Mouse (Mus musculus): ENCODE data around the gene Abcf1. TPM values are rescaled to one million over a fixed set of nuclear protein-coding genes. Genes with fewer than 3 reads are reported as not detected.

Abcf1 gene
- polyA plus RNA-seq, 1 experiment from 2014 or later, result 122 TPM

- H3K4me2 ChIP-seq (ENCODE audit: low read depth, low read length, severe bottlenecking), result no peak overlapping the region
- no peaks in the 10 kb centered on the region for H3K9me3 ChIP-seq (ENCODE audit: control insufficient read depth, low read length)
- DNase-seq (ENCODE audit: low spot score) (peak; percentile 54), ATAC-seq (replicated peaks; ENCODE audit: low FRiP score) (no peak)
- peaks cover 28% of the 10 kb centered on the region; the same call in 1 of the 2 replicates for H3K36me3 ChIP-seq (ENCODE audit: control insufficient read depth, insufficient read depth, low read length)
- H3K4me3 ChIP-seq (ENCODE audit: low read depth, low read length), result no peak overlapping the region
- no peak overlapping the region for H3K9ac ChIP-seq (ENCODE audit: low read length)
- H3K27ac ChIP-seq (ENCODE audit: low read depth, low read length), result no peak overlapping the region
- WGBS, result 95% methylated on average over 12 of the region's 12 CpGs
- no peaks in the 10 kb centered on the region for H3K4me1 ChIP-seq (replicated peaks; ENCODE audit: control insufficient read depth, insufficient read depth, low read length)
- H3K27me3 ChIP-seq (ENCODE audit: control insufficient read depth, insufficient read depth, low read length), result no peaks in the 10 kb centered on the region
Observed at GRCm38 (mm10) chr17:35930627-35931026, 38.9 kb downstream of the Abcf1 start.

DNA sequence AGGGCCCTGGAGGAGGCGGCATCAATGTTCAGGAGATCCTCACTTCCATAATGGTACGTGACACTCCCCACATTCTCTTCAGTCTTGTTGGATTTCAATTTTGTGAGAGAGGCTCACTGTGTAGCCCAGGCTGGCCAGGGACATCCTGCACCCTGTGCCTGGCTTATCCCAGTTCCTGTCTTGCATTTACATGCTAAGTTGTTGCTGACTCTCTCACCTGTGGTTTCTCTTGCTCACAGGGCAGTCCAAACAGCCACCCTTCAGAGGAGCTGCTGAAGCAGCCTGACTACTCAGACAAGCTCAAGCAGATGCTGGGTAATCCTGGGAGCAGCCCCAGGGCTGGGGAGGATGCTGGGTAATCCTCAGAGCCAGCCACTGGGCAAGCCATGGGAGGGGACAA is 40.0 kb downstream of the Abcf1 start:
- Histone ChIP-seq H3K27ac (ENCODE audit: low read depth, low read length) (no peak overlapping the region), H3K36me3 (ENCODE audit: control insufficient read depth, insufficient read depth, low read length) (peaks cover 31% of the 10 kb centered on the region; the same call in 1 of the 2 replicates), H3K4me2 (ENCODE audit: low read depth, low read length, severe bottlenecking) (no peak overlapping the region), H3K4me1 (replicated peaks; ENCODE audit: control insufficient read depth, insufficient read depth, low read length) (no peaks in the 10 kb centered on the region), H3K9me3 (ENCODE audit: control insufficient read depth, low read length) (no peaks in the 10 kb centered on the region), H3K27me3 (ENCODE audit: control insufficient read depth, insufficient read depth, low read length) (no peaks in the 10 kb centered on the region), H3K9ac (ENCODE audit: low read length) (no peak overlapping the region), H3K4me3 (ENCODE audit: low read depth, low read length) (no peak overlapping the region)
- ATAC-seq (replicated peaks; ENCODE audit: low FRiP score) (no peak), DNase-seq (ENCODE audit: low spot score) (no peak)
- 92% methylated on average over 2 of the region's 2 CpGs for WGBS

DNA sequence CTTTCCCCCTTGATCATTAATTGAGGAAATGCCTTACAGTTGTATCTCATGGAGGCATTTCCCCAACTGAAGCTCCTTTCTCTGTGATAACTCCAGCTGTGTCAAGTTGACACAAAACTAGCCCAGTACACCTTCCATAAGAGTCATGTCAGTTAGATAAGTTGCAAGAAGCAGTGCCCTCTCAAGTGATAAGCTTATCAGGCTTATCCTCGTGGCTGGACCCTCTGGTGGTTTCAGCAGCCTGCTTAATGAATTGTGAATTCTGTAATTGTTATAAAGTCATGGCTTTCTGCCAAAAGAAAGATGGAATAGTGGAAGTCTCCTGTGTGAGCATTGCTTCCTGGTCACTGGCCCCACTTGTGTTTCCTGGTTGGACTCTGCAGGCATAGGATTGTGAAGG is 42.1 kb downstream of the Abcf1 start:
- H3K4me1 ChIP-seq (replicated peaks; ENCODE audit: control insufficient read depth, insufficient read depth, low read length), result no peaks in the 10 kb centered on the region
- H3K27me3 ChIP-seq (ENCODE audit: control insufficient read depth, insufficient read depth, low read length), result no peaks in the 10 kb centered on the region
- DNase-seq (ENCODE audit: low spot score) (peak; percentile 17), ATAC-seq (replicated peaks; ENCODE audit: low FRiP score) (no peak)
- H3K36me3 ChIP-seq (ENCODE audit: control insufficient read depth, insufficient read depth, low read length), result peaks cover 39% of the 10 kb centered on the region; the same call in 1 of the 2 replicates
- no peak overlapping the region for H3K27ac ChIP-seq (ENCODE audit: low read depth, low read length)
- WGBS, result 81% methylated on average over 1 of the region's 1 CpGs
- no peak overlapping the region for H3K4me2 ChIP-seq (ENCODE audit: low read depth, low read length, severe bottlenecking)
- no peak overlapping the region for H3K4me3 ChIP-seq (ENCODE audit: low read depth, low read length)
- H3K9me3 ChIP-seq (ENCODE audit: control insufficient read depth, low read length), result no peaks in the 10 kb centered on the region
- H3K9ac ChIP-seq (ENCODE audit: low read length), result no peak overlapping the region

DNA sequence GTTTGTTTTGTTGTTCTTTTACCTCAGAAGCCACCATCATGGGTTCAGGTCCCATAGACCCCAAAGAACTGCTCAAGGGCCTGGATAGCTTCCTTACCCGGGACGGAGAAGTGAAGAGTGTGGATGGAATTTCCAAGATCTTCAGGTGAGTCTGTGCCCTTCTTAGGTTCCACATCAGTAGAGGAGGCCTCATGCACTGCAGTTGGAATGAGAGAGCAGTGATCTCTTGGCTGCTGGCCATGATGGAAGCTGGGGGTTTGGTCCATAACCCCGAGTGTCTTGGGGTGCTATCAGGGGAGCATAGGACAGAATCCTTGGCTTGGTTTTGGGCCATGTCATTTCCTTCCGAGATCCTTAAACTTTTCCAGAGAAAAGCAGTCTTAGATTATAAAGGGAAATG is 46.3 kb downstream of the Abcf1 start:
- Histone ChIP-seq H3K4me2 (ENCODE audit: low read depth, low read length, severe bottlenecking) (no peak overlapping the region), H3K27me3 (ENCODE audit: control insufficient read depth, insufficient read depth, low read length) (no peaks in the 10 kb centered on the region), H3K36me3 (ENCODE audit: control insufficient read depth, insufficient read depth, low read length) (peaks cover 22% of the 10 kb centered on the region; the same call in 1 of the 2 replicates), H3K4me1 (replicated peaks; ENCODE audit: control insufficient read depth, insufficient read depth, low read length) (peaks cover 9% of the 10 kb centered on the region), H3K9me3 (ENCODE audit: control insufficient read depth, low read length) (no peaks in the 10 kb centered on the region), H3K4me3 (ENCODE audit: low read depth, low read length) (no peak overlapping the region), H3K27ac (ENCODE audit: low read depth, low read length) (no peak overlapping the region), H3K9ac (ENCODE audit: low read length) (no peak overlapping the region)
- 93% methylated on average over 4 of the region's 4 CpGs for WGBS
- DNase-seq (ENCODE audit: low spot score), result no peak
- ATAC-seq (replicated peaks; ENCODE audit: low FRiP score), result no peak

DNA sequence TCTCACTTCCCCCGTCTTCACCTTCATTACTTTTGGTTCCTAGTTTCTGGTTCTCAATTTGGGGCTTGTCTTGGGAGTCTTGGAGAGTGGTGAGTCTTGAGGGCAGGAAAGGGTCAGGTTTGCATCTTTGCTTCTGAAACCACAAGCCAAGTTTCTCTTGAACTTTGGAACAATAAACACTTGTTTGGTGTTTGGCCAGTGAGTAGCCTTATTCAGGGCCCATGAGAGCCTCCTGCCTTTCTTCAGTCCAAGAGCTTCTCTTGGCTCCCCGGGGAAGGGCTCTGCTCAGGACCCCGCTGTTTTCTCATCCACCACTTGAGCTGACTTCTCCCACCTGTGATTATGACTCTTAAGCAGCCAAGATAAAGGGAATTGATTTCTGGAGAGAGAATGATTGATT is 47.0 kb downstream of the Abcf1 start:
- Histone ChIP-seq H3K4me1 (replicated peaks; ENCODE audit: control insufficient read depth, insufficient read depth, low read length) (peaks cover 9% of the 10 kb centered on the region), H3K27ac (ENCODE audit: low read depth, low read length) (no peak overlapping the region), H3K4me3 (ENCODE audit: low read depth, low read length) (no peak overlapping the region), H3K27me3 (ENCODE audit: control insufficient read depth, insufficient read depth, low read length) (no peaks in the 10 kb centered on the region), H3K36me3 (ENCODE audit: control insufficient read depth, insufficient read depth, low read length) (peaks cover 16% of the 10 kb centered on the region; the same call in 1 of the 2 replicates), H3K9me3 (ENCODE audit: control insufficient read depth, low read length) (no peaks in the 10 kb centered on the region), H3K9ac (ENCODE audit: low read length) (no peak overlapping the region), H3K4me2 (ENCODE audit: low read depth, low read length, severe bottlenecking) (no peak overlapping the region)
- no peak for DNase-seq (ENCODE audit: low spot score)
- 92% methylated on average over 3 of the region's 3 CpGs for WGBS
- ATAC-seq (replicated peaks; ENCODE audit: low FRiP score), result no peak

- no peak for ATAC-seq (replicated peaks; ENCODE audit: low FRiP score)
- peaks cover 16% of the 10 kb centered on the region; the same call in 1 of the 2 replicates for H3K36me3 ChIP-seq (ENCODE audit: control insufficient read depth, insufficient read depth, low read length)
- no peak overlapping the region for H3K9ac ChIP-seq (ENCODE audit: low read length)
- no peak for DNase-seq (ENCODE audit: low spot score)
- H3K4me3 ChIP-seq (ENCODE audit: low read depth, low read length), result no peak overlapping the region
- 91% methylated on average over 4 of the region's 4 CpGs for WGBS
- H3K27me3 ChIP-seq (ENCODE audit: control insufficient read depth, insufficient read depth, low read length), result no peaks in the 10 kb centered on the region
- H3K9me3 ChIP-seq (ENCODE audit: control insufficient read depth, low read length), result no peaks in the 10 kb centered on the region
- H3K27ac ChIP-seq (ENCODE audit: low read depth, low read length), result no peak overlapping the region
- H3K4me1 ChIP-seq (replicated peaks; ENCODE audit: control insufficient read depth, insufficient read depth, low read length), result peaks cover 9% of the 10 kb centered on the region
- H3K4me2 ChIP-seq (ENCODE audit: low read depth, low read length, severe bottlenecking), result no peak overlapping the region
Observed at GRCm38 (mm10) chr17:35921710-35922109, 47.9 kb downstream of the Abcf1 start.

DNA sequence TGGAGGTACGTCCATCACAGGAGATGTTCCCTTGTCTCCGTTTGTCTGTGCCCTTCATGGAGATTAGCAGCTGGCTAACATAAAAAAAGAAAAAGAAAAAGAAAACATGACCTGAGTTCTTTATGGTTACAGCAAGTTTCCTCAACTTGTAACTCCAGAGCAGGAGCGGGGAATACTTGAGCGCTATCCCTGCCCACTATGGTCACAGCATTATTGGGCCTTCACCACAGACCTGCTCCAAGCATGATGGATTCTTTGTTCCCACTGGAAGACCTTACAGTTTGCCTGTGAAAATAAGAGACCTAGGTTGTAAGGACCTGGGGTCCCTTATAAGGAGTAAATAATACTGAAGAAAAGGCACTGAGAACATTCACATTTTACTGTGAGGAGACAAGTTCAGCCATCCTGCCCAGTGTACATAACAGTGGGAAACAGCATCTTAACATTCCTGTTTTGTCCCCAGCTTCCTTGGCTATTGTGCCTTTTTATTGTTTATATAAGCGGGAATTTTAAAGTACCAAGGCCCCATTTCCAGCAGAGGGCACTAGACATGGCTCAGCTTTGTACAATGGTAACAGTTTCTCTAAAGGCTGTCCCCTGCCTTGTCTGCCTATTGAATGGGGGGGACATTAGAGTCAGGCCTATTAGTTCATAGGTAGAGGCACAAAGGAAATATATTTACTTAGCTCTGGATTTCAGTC is 48.5 kb downstream of the Abcf1 start:
- Histone ChIP-seq H3K36me3 (ENCODE audit: control insufficient read depth, insufficient read depth, low read length) (peaks cover 12% of the 10 kb centered on the region; the same call in 1 of the 2 replicates), H3K9ac (ENCODE audit: low read length) (peak overlapping the region; percentile 9; the same call in 1 of the 2 replicates), H3K4me1 (replicated peaks; ENCODE audit: control insufficient read depth, insufficient read depth, low read length) (peaks cover 9% of the 10 kb centered on the region), H3K27me3 (ENCODE audit: control insufficient read depth, insufficient read depth, low read length) (no peaks in the 10 kb centered on the region), H3K9me3 (ENCODE audit: control insufficient read depth, low read length) (no peaks in the 10 kb centered on the region), H3K27ac (ENCODE audit: low read depth, low read length) (peak overlapping the region; percentile 44), H3K4me3 (ENCODE audit: low read depth, low read length) (no peak overlapping the region), H3K4me2 (ENCODE audit: low read depth, low read length, severe bottlenecking) (no peak overlapping the region)
- WGBS, result 78% methylated on average over 5 of the region's 5 CpGs
- ATAC-seq (replicated peaks; ENCODE audit: low FRiP score), result no peak
- no peak for DNase-seq (ENCODE audit: low spot score)

- no peak for DNase-seq (ENCODE audit: low spot score)
- peak overlapping the region; percentile 95 for H3K27ac ChIP-seq (ENCODE audit: low read depth, low read length)
- peaks cover 10% of the 10 kb centered on the region; the same call in 1 of the 2 replicates for H3K36me3 ChIP-seq (ENCODE audit: control insufficient read depth, insufficient read depth, low read length)
- WGBS, result 90% methylated on average over 1 of the region's 1 CpGs
- no peak for ATAC-seq (replicated peaks; ENCODE audit: low FRiP score)
- H3K9ac ChIP-seq (ENCODE audit: low read length), result peak overlapping the region; percentile 97; the same call in 1 of the 2 replicates
- peaks cover 11% of the 10 kb centered on the region for H3K4me1 ChIP-seq (replicated peaks; ENCODE audit: control insufficient read depth, insufficient read depth, low read length)
- no peaks in the 10 kb centered on the region for H3K27me3 ChIP-seq (ENCODE audit: control insufficient read depth, insufficient read depth, low read length)
- H3K9me3 ChIP-seq (ENCODE audit: control insufficient read depth, low read length), result no peaks in the 10 kb centered on the region
- H3K4me3 ChIP-seq (ENCODE audit: low read depth, low read length), result no peak overlapping the region
- H3K4me2 ChIP-seq (ENCODE audit: low read depth, low read length, severe bottlenecking), result peak overlapping the region; percentile 54; the same call in 1 of the 2 replicates
Observed at GRCm38 (mm10) chr17:35920384-35920783, 49.2 kb downstream of the Abcf1 start.

DNA sequence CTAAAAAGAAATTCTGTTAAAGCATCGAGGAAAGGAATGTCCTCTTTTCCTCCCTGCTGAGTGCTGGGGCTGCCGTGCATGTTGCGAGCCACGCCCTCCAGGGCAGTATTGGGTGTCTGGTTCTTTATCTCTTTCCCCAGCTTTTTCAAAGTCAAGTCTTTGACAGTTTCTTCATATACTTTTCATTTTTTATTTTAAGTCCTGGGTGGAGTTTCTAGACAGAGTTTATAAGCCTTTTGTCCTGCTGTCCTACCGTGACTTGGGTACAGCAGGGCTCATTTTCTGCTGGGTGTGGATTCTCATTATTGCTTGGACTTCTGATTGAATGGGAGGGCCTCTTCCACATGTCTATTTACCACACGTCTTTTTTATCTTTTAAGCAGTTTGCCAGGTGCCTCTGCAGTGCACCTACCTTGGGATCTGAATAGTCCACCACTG is 49.7 kb downstream of the Abcf1 start:
- WGBS, result 58% methylated on average over 6 of the region's 6 CpGs
- Histone ChIP-seq H3K4me2 (ENCODE audit: low read depth, low read length, severe bottlenecking) (peak overlapping the region; percentile 54), H3K9me3 (ENCODE audit: control insufficient read depth, low read length) (no peaks in the 10 kb centered on the region), H3K27me3 (ENCODE audit: control insufficient read depth, insufficient read depth, low read length) (no peaks in the 10 kb centered on the region), H3K36me3 (ENCODE audit: control insufficient read depth, insufficient read depth, low read length) (peaks cover 8% of the 10 kb centered on the region; the same call in 1 of the 2 replicates), H3K4me3 (ENCODE audit: low read depth, low read length) (peak overlapping the region; percentile 70; the same call in 1 of the 2 replicates), H3K27ac (ENCODE audit: low read depth, low read length) (peak overlapping the region; percentile 95), H3K9ac (ENCODE audit: low read length) (peak overlapping the region; percentile 97), H3K4me1 (replicated peaks; ENCODE audit: control insufficient read depth, insufficient read depth, low read length) (peaks cover 13% of the 10 kb centered on the region)
- DNase-seq (ENCODE audit: low spot score) (no peak), ATAC-seq (replicated peaks; ENCODE audit: low FRiP score) (no peak)

Measured in forebrain, embryonic 11.5 days (tissue).